Mouse (Mus musculus): ENCODE measurements around the gene Gm29049. TPM values are rescaled to one million over a fixed set of nuclear protein-coding genes. Genes with fewer than 3 reads are reported as not detected.
"Not testable (repeated sequence)": the region's sequence is repeated elsewhere in the genome, so short reads cannot be mapped to it uniquely, and the experiment has no call there.

The Gm29049 gene
- total RNA-seq (2015): not detected in 2 replicates
- not detected in 2 replicates for total RNA-seq (2017)

GRCm38 (mm10) chrY:7997068-7997467 lies at the start of gene Gm29049:
Gene Gm29049 (minus strand): TSS chrY:7997168.
- ATAC-seq (ENCODE audit: poor library complexity, severe bottlenecking): not testable (repeated sequence)

Other genes with a start within 250 kb of the Gm29049 start
- not detected in 2 replicates for gene Gm20825, start 74.3 kb upstream of the Gm29049 start, total RNA-seq (2015)
- not detected in 2 replicates for gene Gm20825, start 74.3 kb upstream of the Gm29049 start, total RNA-seq (2017)

Measured in megakaryocyte, adult 5-6 weeks (primary cell).